Mouse (Mus musculus) T-helper 17 cell (primary cell): ENCODE measurements at regions not wholly inside any gene's neighbourhood (a gene's known extent, or its start where the extent isn't known, plus 50 kb on each side); places are given as distances from the start of the nearest gene placed in this dataset.

Source experiments
- in situ Hi-C, 2 experiments: fragments of 300-600 bp; cut with MboI, MseI; formaldehyde crosslinking; loops; 1 replicate in 1 of 2; 2 replicates in 1 of 2; pipeline ENCODE4 v1.15.1; 2025; ENCODE audit warnings: high pct_unique_total_duplicates in 2 of 2

GRCm38 (mm10) chr5:15773839-15774238, 59.8 kb upstream of the Speer4c start:
- in situ Hi-C loops = no loop called here

- in situ Hi-C loops = no loop called here
Observed at GRCm38 (mm10) chr5:15774567-15774966, 60.5 kb upstream of the Speer4c start.

- in situ Hi-C loops = no loop called here
Observed at GRCm38 (mm10) chr5:15776106-15776505, 62.0 kb upstream of the Speer4c start.

- in situ Hi-C loops = no loop called here
Observed at GRCm38 (mm10) chr5:15803583-15803982, 89.5 kb upstream of the Speer4c start.

- in situ Hi-C loops = no loop called here
Observed at GRCm38 (mm10) chr5:15816864-15817263, 102.8 kb upstream of the Speer4c start.

- in situ Hi-C loops = no loop called here
Observed at GRCm38 (mm10) chr5:15817366-15817765, 103.3 kb upstream of the Speer4c start.

GRCm38 (mm10) chr5:15822989-15823388, 108.9 kb upstream of the Speer4c start:
- in situ Hi-C loops = no loop called here

GRCm38 (mm10) chr5:15831527-15831926, 103.0 kb upstream of the Cacna2d1 start:
- in situ Hi-C loops = loop anchor here (10.0 to 25.0 kb wide), 2 partner anchors 456 to 473 kb away; no protein-coding TSS in a partner anchor

- in situ Hi-C loops = loop anchor here (10.0 to 25.0 kb wide), 2 partner anchors 455 to 472 kb away; no protein-coding TSS in a partner anchor
Observed at GRCm38 (mm10) chr5:15832338-15832737, 102.2 kb upstream of the Cacna2d1 start.

GRCm38 (mm10) chr5:15838108-15838972, 96.2 kb upstream of the Cacna2d1 start:
- in situ Hi-C loops = loop anchor here (5.0 to 25.0 kb wide), 3 partner anchors 449 to 1034 kb away; no protein-coding TSS in a partner anchor

GRCm38 (mm10) chr5:15846790-15847189, 87.7 kb upstream of the Cacna2d1 start:
- in situ Hi-C loops = loop anchor here in 1 of 2 experiments (10.0 to 25.0 kb wide), 2 partner anchors 441 to 1492 kb away; no protein-coding TSS in a partner anchor

GRCm38 (mm10) chr5:15849520-15849919, 85.0 kb upstream of the Cacna2d1 start:
- in situ Hi-C loops = loop anchor here in 1 of 2 experiments (10.0 to 25.0 kb wide), 2 partner anchors 438 to 1495 kb away; no protein-coding TSS in a partner anchor

- in situ Hi-C loops = no loop called here
Observed at GRCm38 (mm10) chr5:15850126-15850801, 84.2 kb upstream of the Cacna2d1 start.

- in situ Hi-C loops = no loop called here
Observed at GRCm38 (mm10) chr5:15854752-15855151, 79.7 kb upstream of the Cacna2d1 start.

GRCm38 (mm10) chr5:15857034-15857433, 77.5 kb upstream of the Cacna2d1 start:
- in situ Hi-C loops = no loop called here

GRCm38 (mm10) chr5:15874065-15874464, 60.4 kb upstream of the Cacna2d1 start:
- in situ Hi-C loops = no loop called here

- in situ Hi-C loops = no loop called here
Observed at GRCm38 (mm10) chr5:15883004-15883403, 51.5 kb upstream of the Cacna2d1 start.
